Mouse (Mus musculus): Measurements from ENCODE around the gene Myrip. TPM values are rescaled to one million over a fixed set of nuclear protein-coding genes. Genes with fewer than 3 reads are reported as not detected.
"Not testable (repeated sequence)": the region's sequence is repeated elsewhere in the genome, so short reads cannot be mapped to it uniquely, and the experiment has no call there.

Gene Myrip
- under 1 TPM; 0.26 to 0.39 TPM for total RNA-seq (2021)
- long read RNA-seq, experiment 1, result 0 reads
- long read RNA-seq, experiment 2, result 0 reads

- not testable (repeated sequence) for DNase-seq (ENCODE audit: low spot score in 2 of 2)
These were observed at the start of gene Myrip for GRCm38 (mm10) chr9:120301213-120301612. Myrip (plus strand) TSS chr9:120301513.

GRCm38 (mm10) chr9:120259805-120260204, 41.5 kb upstream of the Myrip start:
- DNase-seq (ENCODE audit: low spot score in 2 of 2), result peak in 1 of 2 experiments; percentile 43

- DNase-seq (ENCODE audit: low spot score in 2 of 2), result peak in 1 of 2 experiments; percentile 61
These were observed 37.3 kb upstream of the Myrip start for GRCm38 (mm10) chr9:120263994-120264393.

- DNase-seq (ENCODE audit: low spot score in 2 of 2), result no peak
These were observed 28.2 kb upstream of the Myrip start for GRCm38 (mm10) chr9:120273083-120273482.

- DNase-seq (ENCODE audit: low spot score in 2 of 2), result no peak
These were observed 26.1 kb upstream of the Myrip start for GRCm38 (mm10) chr9:120275226-120275625.

GRCm38 (mm10) chr9:120281147-120281546, 20.2 kb upstream of the Myrip start:
- no peak for DNase-seq (ENCODE audit: low spot score in 2 of 2)

- no peak for DNase-seq (ENCODE audit: low spot score in 2 of 2)
These were observed 18.8 kb upstream of the Myrip start for GRCm38 (mm10) chr9:120282461-120283047.

GRCm38 (mm10) chr9:120283556-120283955, 17.8 kb upstream of the Myrip start:
- DNase-seq (ENCODE audit: low spot score in 2 of 2), result no peak

- no peak for DNase-seq (ENCODE audit: low spot score in 2 of 2)
These were observed 13.3 kb upstream of the Myrip start for GRCm38 (mm10) chr9:120288011-120288410.

GRCm38 (mm10) chr9:120290375-120290774, 10.9 kb upstream of the Myrip start:
- no peak for DNase-seq (ENCODE audit: low spot score in 2 of 2)

GRCm38 (mm10) chr9:120292488-120292887, 8.8 kb upstream of the Myrip start:
- DNase-seq (ENCODE audit: low spot score in 2 of 2), result no peak

- DNase-seq (ENCODE audit: low spot score in 2 of 2), result no peak
These were observed 5.8 kb upstream of the Myrip start for GRCm38 (mm10) chr9:120295527-120295926.

- DNase-seq (ENCODE audit: low spot score in 2 of 2), result no peak
These were observed 4.4 kb upstream of the Myrip start for GRCm38 (mm10) chr9:120296938-120297337.

- DNase-seq (ENCODE audit: low spot score in 2 of 2), result no peak
These were observed 1.9 kb upstream of the Myrip start for GRCm38 (mm10) chr9:120299429-120299828.

GRCm38 (mm10) chr9:120302980-120303452, 1.7 kb downstream of the Myrip start:
- DNase-seq (ENCODE audit: low spot score in 2 of 2), result no peak

GRCm38 (mm10) chr9:120303453-120304299, 2.4 kb downstream of the Myrip start:
- peak in 1 of 2 experiments; percentile 16 for DNase-seq (ENCODE audit: low spot score in 2 of 2)

GRCm38 (mm10) chr9:120304300-120305137, 3.2 kb downstream of the Myrip start:
- no peak for DNase-seq (ENCODE audit: low spot score in 2 of 2)

GRCm38 (mm10) chr9:120315171-120315570, 13.9 kb downstream of the Myrip start:
- DNase-seq (ENCODE audit: low spot score in 2 of 2), result no peak

GRCm38 (mm10) chr9:120319099-120319498, 17.8 kb downstream of the Myrip start:
- DNase-seq (ENCODE audit: low spot score in 2 of 2), result no peak

GRCm38 (mm10) chr9:120320573-120320972, 19.3 kb downstream of the Myrip start:
- DNase-seq (ENCODE audit: low spot score in 2 of 2), result no peak

GRCm38 (mm10) chr9:120322702-120323426, 21.6 kb downstream of the Myrip start:
- DNase-seq (ENCODE audit: low spot score in 2 of 2), result no peak
